Mouse (Mus musculus) MEL (cell line): ENCODE results near the gene Slco1a6. TPM values are rescaled to one million over a fixed set of nuclear protein-coding genes. Genes with fewer than 3 reads are reported as not detected.
"Not testable (repeated sequence)": the region's sequence is repeated elsewhere in the genome, so short reads cannot be mapped to it uniquely, and the experiment has no call there.

Experiments
- DNase-seq: peaks from one replicate; pipeline ENCODE4 v3.0.0; 2011; ENCODE audit warnings: low read depth, low spot score
- H3K27ac ChIP-seq: 2 replicates; pipeline ENCODE4 v1.5.1; 2012; ENCODE audit warnings: low read depth, mild to moderate bottlenecking, control low read depth, low read length, moderate library complexity; ENCODE audit not compliant: control insufficient read depth
- H3K27me3 ChIP-seq, 2 experiments: fragments of 150-350 bp in 1 of 2; sonication (generic) in 1 of 2; 2 replicates each; pipeline ENCODE4 v1.6.1; 2012; ENCODE audit warnings: low read length in 2 of 2, mild to moderate bottlenecking in 2 of 2, improper control_type of control experiment in 1 of 2, moderate library complexity in 1 of 2; ENCODE audit not compliant: insufficient read depth in 2 of 2, control insufficient read depth in 1 of 2
- H3K36me3 ChIP-seq, 2 experiments: 2 replicates each; pipeline ENCODE4 v1.6.1; 2012 to 2014; ENCODE audit warnings: low read length in 2 of 2, improper control_type of control experiment in 1 of 2, inconsistent platforms in 1 of 2, mild to moderate bottlenecking in 1 of 2; ENCODE audit not compliant: insufficient read depth in 2 of 2, control insufficient read depth in 1 of 2
- H3K4me1 ChIP-seq, 2 experiments: fragments of 150-350 bp in 1 of 2; sonication (generic) in 1 of 2; 2 replicates each; pipeline ENCODE4 v1.6.1; 2012; ENCODE audit warnings: low read length in 2 of 2, improper control_type of control experiment in 1 of 2, mild to moderate bottlenecking in 1 of 2; ENCODE audit not compliant: insufficient read depth in 2 of 2, control insufficient read depth in 1 of 2
- H3K4me3 ChIP-seq, 2 experiments: fragments of 150-350 bp in 1 of 2; sonication (generic) in 1 of 2; 2 replicates each; pipeline ENCODE4 v1.5.1; 2012; ENCODE audit warnings: low read depth in 2 of 2, low read length in 2 of 2, mild to moderate bottlenecking in 2 of 2, moderate library complexity in 2 of 2, control low read depth in 1 of 2, improper control_type of control experiment in 1 of 2; ENCODE audit not compliant: control insufficient read depth in 1 of 2, insufficient read depth in 1 of 2
- H3K79me2 ChIP-seq: 2 replicates; pipeline ENCODE4 v1.6.1; 2012; ENCODE audit warnings: mild to moderate bottlenecking, low read length, moderate library complexity; ENCODE audit not compliant: control insufficient read depth, poor library complexity, insufficient read depth
- H3K9ac ChIP-seq: 2 replicates; pipeline ENCODE4 v1.6.1; 2012; ENCODE audit warnings: low read depth, mild to moderate bottlenecking, control low read depth, low read length, moderate library complexity; ENCODE audit not compliant: control insufficient read depth, poor library complexity, severe bottlenecking
- H3K9me3 ChIP-seq: fragments of 150-350 bp; sonication (generic); replicated peaks from 2 replicates; pipeline ENCODE4 v1.6.1; 2012; ENCODE audit warnings: mild to moderate bottlenecking, low read length, improper control_type of control experiment, moderate library complexity; ENCODE audit not compliant: insufficient read depth
- BHLHE40 ChIP-seq: IDR thresholded peaks from 2 replicates; pipeline ENCODE4 v1.6.1; 2012; ENCODE audit warnings: low read depth, mild to moderate bottlenecking, inconsistent platforms, low read length, improper control_type of control experiment, borderline replicate concordance
- CHD1 ChIP-seq: IDR thresholded peaks from 2 replicates; pipeline ENCODE4 v1.6.1; 2012; ENCODE audit warnings: low read depth, mild to moderate bottlenecking, inconsistent platforms, low read length, improper control_type of control experiment
- CHD2 ChIP-seq: IDR thresholded peaks from 2 replicates; pipeline ENCODE4 v1.6.1; 2011; ENCODE audit warnings: low read length, improper control_type of control experiment
- CTCF ChIP-seq, 3 experiments: IDR thresholded peaks in 2 of 3; conservative IDR thresholded peaks in 1 of 3; 2 replicates each; pipeline ENCODE4 v1.5.1; 2011 to 2012; ENCODE audit warnings: low read length in 3 of 3, low read depth in 2 of 3, mild to moderate bottlenecking in 2 of 3, improper control_type of control experiment in 1 of 3, inconsistent platforms in 1 of 3, mixed read lengths in 1 of 3, moderate library complexity in 1 of 3; ENCODE audit not compliant: control insufficient read depth in 1 of 3, insufficient read depth in 1 of 3, poor library complexity in 1 of 3, severe bottlenecking in 1 of 3
- E2F4 ChIP-seq: IDR thresholded peaks from 2 replicates; pipeline ENCODE4 v1.6.1; 2011; ENCODE audit warnings: low read depth, low read length, improper control_type of control experiment, borderline replicate concordance
- EP300 ChIP-seq, 2 experiments: IDR thresholded peaks; 2 replicates each; pipeline ENCODE4 v1.6.1; 2011; ENCODE audit warnings: improper control_type of control experiment in 2 of 2, low read length in 2 of 2, low read depth in 1 of 2, mild to moderate bottlenecking in 1 of 2
- GATA1 ChIP-seq: IDR thresholded peaks from 2 replicates; pipeline ENCODE4 v1.6.1; 2011; ENCODE audit warnings: low read depth, low read length, improper control_type of control experiment
- MAFK ChIP-seq: IDR thresholded peaks from 2 replicates; pipeline ENCODE4 v1.6.1; 2011; ENCODE audit warnings: low read depth, mild to moderate bottlenecking, low read length, improper control_type of control experiment, borderline replicate concordance
- MAX ChIP-seq: IDR thresholded peaks from 2 replicates; pipeline ENCODE4 v1.6.1; 2011; ENCODE audit warnings: low read length, improper control_type of control experiment
- MEF2A ChIP-seq: IDR thresholded peaks from 2 replicates; pipeline ENCODE4 v1.6.1; 2014; ENCODE audit warnings: low read depth, mild to moderate bottlenecking, inconsistent platforms, low read length, improper control_type of control experiment; ENCODE audit not compliant: poor library complexity, insufficient replicate concordance, severe bottlenecking; ENCODE audit errors: extremely low read depth
- MXI1 ChIP-seq: IDR thresholded peaks from 2 replicates; pipeline ENCODE4 v1.6.1; 2011; ENCODE audit warnings: mild to moderate bottlenecking, low read depth, low read length, improper control_type of control experiment
- NELFE ChIP-seq: IDR thresholded peaks from 2 replicates; pipeline ENCODE4 v1.6.1; 2011; ENCODE audit warnings: low read depth, low read length, improper control_type of control experiment
- NRF1 ChIP-seq: IDR thresholded peaks from 2 replicates; pipeline ENCODE4 v1.6.1; 2014; ENCODE audit warnings: low read depth, mild to moderate bottlenecking, inconsistent platforms, low read length, improper control_type of control experiment, moderate library complexity; ENCODE audit not compliant: poor library complexity, insufficient read depth, severe bottlenecking
- SMC3 ChIP-seq: IDR thresholded peaks from 2 replicates; pipeline ENCODE4 v1.6.1; 2011; ENCODE audit warnings: low read depth, low read length, improper control_type of control experiment
- USF1 ChIP-seq: IDR thresholded peaks from 2 replicates; pipeline ENCODE4 v1.6.1; 2014; ENCODE audit warnings: low read depth, mild to moderate bottlenecking, inconsistent platforms, low read length, improper control_type of control experiment, moderate library complexity
- ZC3H11A ChIP-seq: IDR thresholded peaks from 2 replicates; pipeline ENCODE4 v1.6.1; 2012; ENCODE audit warnings: low read depth, mild to moderate bottlenecking, inconsistent platforms, low read length, improper control_type of control experiment
- ZNF384 ChIP-seq: IDR thresholded peaks from 2 replicates; pipeline ENCODE4 v1.6.1; 2012; ENCODE audit warnings: low read depth, mild to moderate bottlenecking, inconsistent platforms, low read length, improper control_type of control experiment
- polyA plus RNA-seq, 2 experiments: library from polyadenylated mRNA; stranded (reverse) in 1 of 2; unstranded in 1 of 2; fragments of >175 nt in 1 of 2; fragments of >200 nt in 1 of 2; gene quantifications; 2 replicates each; pipeline versions ENCODE4 v1.2.1 to v1.2.4; 2012; ENCODE audit warnings: low replicate concordance in 2 of 2, low read depth in 1 of 2; ENCODE audit not compliant: insufficient read length in 2 of 2, insufficient read depth in 1 of 2, missing spikeins in 1 of 2
- total RNA-seq: library from RNA; depleted of rRNA; stranded (reverse); fragments of 300-350 nt; gene quantifications from 2 replicates; pipeline ENCODE4 v1.2.3, GENCODE M21; 2012

The Slco1a6 gene
- total and polyA plus RNA-seq, 3 experiments, result 1.4 TPM; not detected in 2

- H3K4me1 ChIP-seq, result no peaks in the 10 kb centered on the region
- no peaks in the 10 kb centered on the region for H3K9me3 ChIP-seq
- no peak overlapping the region for H3K27ac ChIP-seq
- H3K9ac ChIP-seq, result no peak overlapping the region
- no peak for DNase-seq
- H3K36me3 ChIP-seq, result no peaks in the 10 kb centered on the region
- no peaks in the 10 kb centered on the region for H3K79me2 ChIP-seq
- no peak for TF ChIP-seq NELFE
- no peak for TF ChIP-seq MAX
- no peak for TF ChIP-seq EP300 (IDR thresholded peaks at IDR 0.05; ENCODE audit: low read depth in 1 of 2, low read length in 2 of 2)
- no peak for TF ChIP-seq CHD1
- TF ChIP-seq NRF1, result no peak
- TF ChIP-seq MEF2A, result no peak
- TF ChIP-seq, all 39 proteins: peak for 0
- H3K4me3 ChIP-seq, result no peak overlapping the region
- no peaks in the 10 kb centered on the region for H3K27me3 ChIP-seq
These were observed 44.9 kb downstream of the Slco1a6 start for GRCm38 (mm10) chr6:142163406-142163805.

GRCm38 (mm10) chr6:142161171-142161570 lies 47.1 kb downstream of the Slco1a6 start:
- H3K27ac ChIP-seq, result no peak overlapping the region
- H3K4me3 ChIP-seq, result no peak overlapping the region
- DNase-seq, result no peak
- no peaks in the 10 kb centered on the region for H3K27me3 ChIP-seq
- H3K79me2 ChIP-seq, result no peaks in the 10 kb centered on the region
- H3K4me1 ChIP-seq, result no peaks in the 10 kb centered on the region
- TF ChIP-seq MAFK, result no peak
- no peak for TF ChIP-seq BHLHE40
- TF ChIP-seq E2F4, result no peak
- no peak for TF ChIP-seq MEF2A
- no peak for TF ChIP-seq ZNF384
- no peak for TF ChIP-seq NELFE
- no peak for TF ChIP-seq CHD1
- TF ChIP-seq CTCF (IDR thresholded peaks at IDR 0.05 in 2 of 3, conservative IDR thresholded peaks at IDR 0.05 in 1 of 3; ENCODE audit: control insufficient read depth in 1 of 3, insufficient read depth in 1 of 3, low read depth in 2 of 3, low read length in 3 of 3, poor library complexity in 1 of 3, severe bottlenecking in 1 of 3), result no peak
- no peak for TF ChIP-seq MXI1
- TF ChIP-seq SMC3, result no peak
- no peak for TF ChIP-seq ZC3H11A
- TF ChIP-seq NRF1, result no peak
- no peak for TF ChIP-seq GATA1
- no peak for TF ChIP-seq CHD2
- TF ChIP-seq USF1, result no peak
- no peaks in the 10 kb centered on the region for H3K9me3 ChIP-seq
- no peaks in the 10 kb centered on the region for H3K36me3 ChIP-seq
- H3K9ac ChIP-seq, result no peak overlapping the region

GRCm38 (mm10) chr6:142154081-142154480 lies 54.2 kb downstream of the Slco1a6 start:
- not testable (repeated sequence) for H3K36me3 ChIP-seq, H3K79me2 ChIP-seq, H3K9me3 ChIP-seq, H3K9ac ChIP-seq, DNase-seq, H3K4me3 ChIP-seq, H3K27me3 ChIP-seq, H3K4me1 ChIP-seq, H3K27ac ChIP-seq
